Mouse (Mus musculus) Patski (cell line): ENCODE measurements at regions not wholly inside any gene's neighbourhood (a gene's known extent, or its start where the extent isn't known, plus 50 kb on each side); places are given as distances from the start of the nearest gene placed in this dataset.

Experiments
- ATAC-seq: fragments of 100-300 bp; one replicate; pipeline ENCODE4 v1.8.0; 2021
- CTCF ChIA-PET: fragments of 350-600 bp; sonication (Branson Sonifier 250); formaldehyde crosslinking; loops from one replicate; lab custom pipeline; 2022; ENCODE audit warnings: inconsistent platforms; lab: Charles Lee
- POLR2A ChIA-PET: fragments of 350-600 bp; sonication (Branson Sonifier 250); formaldehyde crosslinking; loops from one replicate; lab custom pipeline; 2022; ENCODE audit warnings: antibody characterized with exemption, inconsistent platforms; lab: Charles Lee
- DNase-seq: peaks from one replicate; pipeline ENCODE4 v3.0.0-alpha.2; 2011; ENCODE audit warnings: low read depth, low spot score
- H3K27me3 ChIP-seq: fragments of 371-371 bp; one replicate; pipeline ENCODE4 v1.5.1; 2021
- CTCF ChIP-seq: fragments of 100-300 bp; IDR thresholded peaks from one replicate; pipeline ENCODE4 v1.5.1; 2021
- in situ Hi-C: fragments of 300-500 bp; cut with MboI; formaldehyde crosslinking; loops from 3 replicates; pipeline ENCODE4 v1.11.1; 2018; ENCODE audit warnings: low pct_unique_long_range_greater_than_20kb, mixed read lengths

DNA sequence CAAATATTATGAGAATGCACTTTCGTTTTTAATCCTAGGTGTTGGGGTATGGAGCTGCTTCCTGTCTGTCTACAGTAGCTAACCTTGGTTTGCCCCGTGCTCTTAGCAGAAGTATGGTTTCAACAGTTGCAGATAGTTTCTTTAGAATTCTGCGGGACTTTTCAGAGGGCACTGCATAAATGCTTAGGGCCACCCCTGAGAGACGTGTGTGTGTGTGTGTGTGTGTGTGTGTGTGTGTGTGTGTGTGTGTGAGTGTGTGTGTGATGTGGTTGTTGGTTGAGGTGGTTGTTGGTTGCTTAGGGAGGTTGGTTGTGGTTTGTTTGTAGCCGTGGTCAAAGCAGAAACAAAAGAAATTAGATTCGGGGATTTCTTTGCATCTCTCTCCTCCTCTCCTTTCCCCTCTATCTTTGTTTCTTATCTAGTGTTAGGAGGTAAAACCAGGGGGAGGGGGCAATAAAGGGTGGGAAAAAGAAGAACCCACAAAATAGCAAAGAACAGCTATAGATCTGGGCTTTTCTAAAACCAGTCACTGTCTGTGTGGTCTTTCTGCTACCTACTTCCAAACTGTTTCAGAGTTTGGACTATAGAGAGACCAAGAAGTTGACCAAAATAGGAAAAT, 118.7 kb upstream of the Lemd2 start:
- ChIA-PET POLR2A (interaction anchor here (0.5 to 0.9 kb wide), 2 partner anchors 11 to 31 kb away, joined by 3 to 6 read pairs; no protein-coding TSS in a partner anchor), CTCF (no interaction called here)
- no peak for TF ChIP-seq CTCF
- DNase-seq (no peak), ATAC-seq (no peak)
- in situ Hi-C loops = no loop called here
- H3K27me3 ChIP-seq = peaks cover 14% of the 10 kb centered on the region

GRCm38 (mm10) chr17:27318969-27319695, 114.9 kb upstream of the Lemd2 start:
- ATAC-seq (no peak), DNase-seq (no peak)
- POLR2A ChIA-PET = interaction anchor here (0.8 to 1.1 kb wide), 2 partner anchors 13 to 123 kb away, joined by 3 read pairs; no protein-coding TSS in a partner anchor
- H3K27me3 ChIP-seq = peaks cover 13% of the 10 kb centered on the region
- in situ Hi-C loops = no loop called here
- CTCF ChIA-PET = no interaction called here
- TF ChIP-seq CTCF = no peak

DNA sequence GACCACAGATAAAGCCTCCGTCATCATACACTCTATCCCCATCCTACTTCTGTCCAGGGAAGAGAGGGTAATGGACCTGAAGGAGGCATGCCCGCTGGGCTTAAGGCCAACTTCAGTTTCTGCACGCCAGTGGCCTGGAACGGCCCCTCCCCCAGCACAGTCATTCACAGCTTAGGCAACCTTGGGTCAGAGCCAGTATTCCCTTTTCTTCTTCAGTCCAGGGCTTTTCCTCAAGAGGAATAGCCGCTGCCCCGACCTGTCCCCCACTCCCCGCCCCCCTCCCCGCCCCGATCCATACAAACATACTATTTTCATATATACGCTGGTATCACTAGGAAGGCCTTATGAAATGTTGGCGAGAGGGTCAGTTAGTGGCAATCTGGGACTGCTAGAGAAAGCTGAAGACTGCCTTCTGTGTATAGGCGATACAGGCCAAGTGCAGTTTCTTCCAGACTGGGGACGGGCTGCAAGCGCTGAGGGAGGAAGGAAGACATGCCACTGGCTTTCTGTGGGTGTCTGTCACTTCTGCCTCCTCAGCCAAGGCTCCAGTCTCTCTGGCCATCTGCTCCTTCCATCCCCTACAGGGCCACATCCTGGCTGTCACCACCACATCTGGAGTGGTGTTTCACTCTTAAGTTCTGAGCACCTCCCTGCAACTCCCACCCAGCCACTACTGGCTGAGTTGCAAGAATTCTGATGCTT, 113.5 kb upstream of the Lemd2 start:
- in situ Hi-C loops = no loop called here
- peak; percentile 75 for ATAC-seq
- ChIA-PET POLR2A (no interaction called here), CTCF (interaction anchor here (1.4 kb wide), 1 partner anchor 64 kb away, joined by 3 read pairs; no protein-coding TSS in a partner anchor)
- TF ChIP-seq CTCF = no peak
- peak; percentile 87 for DNase-seq
- peaks cover 25% of the 10 kb centered on the region for H3K27me3 ChIP-seq

GRCm38 (mm10) chr17:27316711-27317575, 112.7 kb upstream of the Lemd2 start:
- peaks cover 27% of the 10 kb centered on the region for H3K27me3 ChIP-seq
- no peak for TF ChIP-seq CTCF
- CTCF ChIA-PET = interaction anchor here (1.4 kb wide), 1 partner anchor 65 kb away, joined by 3 read pairs; no protein-coding TSS in a partner anchor
- POLR2A ChIA-PET = no interaction called here
- in situ Hi-C loops = no loop called here
- DNase-seq = no peak
- no peak for ATAC-seq

DNA sequence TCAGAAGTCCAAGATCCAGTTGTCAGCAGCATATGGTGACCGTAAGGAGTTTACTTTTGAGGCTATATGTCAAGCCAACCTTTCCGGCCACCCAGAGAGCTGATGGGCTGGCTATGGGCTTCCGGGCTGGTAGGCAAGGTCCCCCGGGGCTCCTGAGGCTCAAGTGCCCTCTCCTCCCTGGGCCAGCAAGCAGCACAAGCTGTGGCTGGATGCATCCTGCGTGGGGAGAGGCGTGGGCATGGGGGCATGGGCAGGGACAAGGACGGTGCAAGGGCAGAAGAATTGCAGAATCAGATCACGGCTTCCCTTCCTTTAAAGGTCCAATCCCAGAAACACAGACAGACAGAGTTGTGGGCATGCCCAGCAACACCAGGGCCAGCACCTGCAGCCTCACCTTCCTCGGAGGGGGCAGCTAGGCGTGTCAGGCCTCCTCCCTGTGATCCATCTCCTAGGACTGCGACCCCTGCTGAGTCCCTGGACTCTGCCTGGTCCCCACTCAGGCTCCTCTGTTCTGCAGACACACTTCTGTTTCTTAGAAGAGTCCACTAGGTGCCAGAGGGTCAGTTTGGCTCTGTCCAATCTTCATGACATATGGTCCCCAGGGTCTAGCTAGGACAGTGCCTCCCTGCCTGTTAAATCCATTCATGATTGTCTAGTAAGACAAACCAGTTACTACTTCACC, 111.8 kb upstream of the Lemd2 start:
- no peak for ATAC-seq
- peaks cover 27% of the 10 kb centered on the region for H3K27me3 ChIP-seq
- no peak for DNase-seq
- in situ Hi-C loops = no loop called here
- ChIA-PET POLR2A (no interaction called here), CTCF (no interaction called here)
- TF ChIP-seq CTCF = no peak

- no peak for TF ChIP-seq CTCF
- DNase-seq (no peak), ATAC-seq (no peak)
- POLR2A ChIA-PET = no interaction called here
- in situ Hi-C loops = no loop called here
- peaks cover 31% of the 10 kb centered on the region for H3K27me3 ChIP-seq
- CTCF ChIA-PET = no interaction called here
Measured at GRCm38 (mm10) chr17:27315428-27315827, 111.2 kb upstream of the Lemd2 start.

DNA sequence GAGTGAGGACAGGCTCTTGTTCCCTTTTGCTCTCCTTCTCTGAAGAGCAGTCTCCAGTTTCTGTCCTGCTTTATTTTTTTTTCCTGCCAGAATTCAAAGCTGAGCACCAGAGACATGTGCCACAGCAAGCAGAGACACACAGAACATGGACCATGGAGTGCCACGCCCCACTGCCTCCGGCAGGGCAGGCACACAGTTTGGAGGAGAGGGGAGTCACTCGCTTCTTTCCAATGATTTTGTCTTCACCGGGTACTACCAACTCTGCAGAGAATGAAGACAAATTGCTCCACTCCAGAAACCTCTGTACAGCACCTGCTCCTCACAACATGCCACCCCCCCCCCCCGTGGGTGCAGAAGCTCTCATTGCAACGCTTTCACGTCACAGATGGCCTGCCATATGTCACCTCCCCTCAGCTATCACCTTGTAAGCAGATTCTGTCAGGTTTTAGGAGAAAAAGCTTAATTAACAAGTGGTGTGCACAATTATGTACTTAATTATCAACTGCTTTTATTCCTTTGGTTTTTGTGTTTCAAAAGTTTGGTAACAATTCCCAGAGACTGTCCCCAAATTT, 110.6 kb upstream of the Lemd2 start:
- ChIA-PET CTCF (no interaction called here), POLR2A (interaction anchor here (1.1 kb wide), 1 partner anchor 315 kb away, joined by 4 read pairs; no protein-coding TSS in a partner anchor)
- ATAC-seq = no peak
- peaks cover 34% of the 10 kb centered on the region for H3K27me3 ChIP-seq
- TF ChIP-seq CTCF = no peak
- no peak for DNase-seq
- in situ Hi-C loops = no loop called here

DNA sequence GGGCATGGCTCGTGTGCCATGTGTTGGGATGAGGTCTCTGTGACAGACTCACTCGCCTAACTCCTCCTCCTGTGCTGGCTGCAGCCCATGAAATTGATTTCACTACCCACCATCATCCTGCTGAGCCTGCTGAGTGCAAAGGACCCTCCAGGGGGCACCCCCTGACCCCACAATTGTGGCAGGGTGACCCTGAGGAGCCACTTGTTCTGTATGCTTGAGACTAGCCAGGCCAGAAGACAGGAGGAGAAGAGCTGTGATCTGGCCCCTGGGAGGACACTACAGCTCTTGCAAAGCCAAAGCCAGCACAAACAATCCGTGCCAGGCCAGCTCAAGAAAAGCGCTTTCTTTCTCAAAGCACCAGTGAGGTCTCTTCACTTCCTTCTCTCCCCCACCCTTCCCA, 104.7 kb upstream of the Lemd2 start:
- no peak for ATAC-seq
- H3K27me3 ChIP-seq = peaks cover 61% of the 10 kb centered on the region
- in situ Hi-C loops = no loop called here
- ChIA-PET CTCF (interaction anchor here (1.4 kb wide), 1 partner anchor 82 kb away, joined by 3 read pairs; no protein-coding TSS in a partner anchor), POLR2A (no interaction called here)
- DNase-seq = no peak
- TF ChIP-seq CTCF = no peak

DNA sequence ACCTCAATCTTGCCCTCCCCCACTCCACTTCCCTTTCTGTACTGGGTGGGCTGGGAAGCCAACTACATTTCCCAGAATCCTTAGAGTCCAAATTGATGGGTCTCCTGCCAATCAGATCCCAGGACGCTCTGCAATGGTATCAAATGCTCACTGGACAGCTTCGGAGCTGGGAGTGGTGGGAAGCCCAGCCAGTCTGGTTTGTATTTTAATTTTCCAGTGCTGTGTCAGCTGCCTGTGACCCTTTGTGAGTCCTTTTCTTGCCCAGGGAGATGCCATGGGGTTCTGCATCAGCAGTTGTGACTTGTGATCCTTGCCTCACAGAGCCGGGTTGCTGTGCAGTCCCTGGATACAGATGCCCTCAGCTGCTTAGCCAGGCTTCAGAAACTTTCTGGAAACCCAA, 100.6 kb upstream of the Lemd2 start:
- ATAC-seq = no peak
- in situ Hi-C loops = no loop called here
- CTCF ChIA-PET = no interaction called here
- DNase-seq = no peak
- POLR2A ChIA-PET = no interaction called here
- no peak for TF ChIP-seq CTCF
- H3K27me3 ChIP-seq = peaks cover 42% of the 10 kb centered on the region
